Mouse (Mus musculus) MEL (cell line): ENCODE results near the gene Fbxl21. TPM values are rescaled to one million over a fixed set of nuclear protein-coding genes. Genes with fewer than 3 reads are reported as not detected.
A peak's percentile ranks its signal among the peaks of the same experiment; 100 is the strongest.

ENCODE experiments used
- DNase-seq: peaks from one replicate; pipeline ENCODE4 v3.0.0; 2011; ENCODE audit warnings: low read depth, low spot score
- H3K27ac ChIP-seq: 2 replicates; pipeline ENCODE4 v1.5.1; 2012; ENCODE audit warnings: low read depth, mild to moderate bottlenecking, control low read depth, low read length, moderate library complexity; ENCODE audit not compliant: control insufficient read depth
- H3K27me3 ChIP-seq, 2 experiments: fragments of 150-350 bp in 1 of 2; sonication (generic) in 1 of 2; 2 replicates each; pipeline ENCODE4 v1.6.1; 2012; ENCODE audit warnings: low read length in 2 of 2, mild to moderate bottlenecking in 2 of 2, improper control_type of control experiment in 1 of 2, moderate library complexity in 1 of 2; ENCODE audit not compliant: insufficient read depth in 2 of 2, control insufficient read depth in 1 of 2
- H3K36me3 ChIP-seq, 2 experiments: 2 replicates each; pipeline ENCODE4 v1.6.1; 2012 to 2014; ENCODE audit warnings: low read length in 2 of 2, improper control_type of control experiment in 1 of 2, inconsistent platforms in 1 of 2, mild to moderate bottlenecking in 1 of 2; ENCODE audit not compliant: insufficient read depth in 2 of 2, control insufficient read depth in 1 of 2
- H3K4me1 ChIP-seq, 2 experiments: fragments of 150-350 bp in 1 of 2; sonication (generic) in 1 of 2; 2 replicates each; pipeline ENCODE4 v1.6.1; 2012; ENCODE audit warnings: low read length in 2 of 2, improper control_type of control experiment in 1 of 2, mild to moderate bottlenecking in 1 of 2; ENCODE audit not compliant: insufficient read depth in 2 of 2, control insufficient read depth in 1 of 2
- H3K4me3 ChIP-seq, 2 experiments: fragments of 150-350 bp in 1 of 2; sonication (generic) in 1 of 2; 2 replicates each; pipeline ENCODE4 v1.5.1; 2012; ENCODE audit warnings: low read depth in 2 of 2, low read length in 2 of 2, mild to moderate bottlenecking in 2 of 2, moderate library complexity in 2 of 2, control low read depth in 1 of 2, improper control_type of control experiment in 1 of 2; ENCODE audit not compliant: control insufficient read depth in 1 of 2, insufficient read depth in 1 of 2
- H3K79me2 ChIP-seq: 2 replicates; pipeline ENCODE4 v1.6.1; 2012; ENCODE audit warnings: mild to moderate bottlenecking, low read length, moderate library complexity; ENCODE audit not compliant: control insufficient read depth, poor library complexity, insufficient read depth
- H3K9ac ChIP-seq: 2 replicates; pipeline ENCODE4 v1.6.1; 2012; ENCODE audit warnings: low read depth, mild to moderate bottlenecking, control low read depth, low read length, moderate library complexity; ENCODE audit not compliant: control insufficient read depth, poor library complexity, severe bottlenecking
- H3K9me3 ChIP-seq: fragments of 150-350 bp; sonication (generic); replicated peaks from 2 replicates; pipeline ENCODE4 v1.6.1; 2012; ENCODE audit warnings: mild to moderate bottlenecking, low read length, improper control_type of control experiment, moderate library complexity; ENCODE audit not compliant: insufficient read depth
- CHD1 ChIP-seq: IDR thresholded peaks from 2 replicates; pipeline ENCODE4 v1.6.1; 2012; ENCODE audit warnings: low read depth, mild to moderate bottlenecking, inconsistent platforms, low read length, improper control_type of control experiment
- CTCF ChIP-seq, 3 experiments: IDR thresholded peaks in 2 of 3; conservative IDR thresholded peaks in 1 of 3; 2 replicates each; pipeline ENCODE4 v1.5.1; 2011 to 2012; ENCODE audit warnings: low read length in 3 of 3, low read depth in 2 of 3, mild to moderate bottlenecking in 2 of 3, improper control_type of control experiment in 1 of 3, inconsistent platforms in 1 of 3, mixed read lengths in 1 of 3, moderate library complexity in 1 of 3; ENCODE audit not compliant: control insufficient read depth in 1 of 3, insufficient read depth in 1 of 3, poor library complexity in 1 of 3, severe bottlenecking in 1 of 3
- GATA1 ChIP-seq: IDR thresholded peaks from 2 replicates; pipeline ENCODE4 v1.6.1; 2011; ENCODE audit warnings: low read depth, low read length, improper control_type of control experiment
- JUND ChIP-seq: IDR thresholded peaks from 2 replicates; pipeline ENCODE4 v1.6.1; 2011; ENCODE audit warnings: low read depth, mild to moderate bottlenecking, improper control_type of control experiment, low read length
- MAX ChIP-seq: IDR thresholded peaks from 2 replicates; pipeline ENCODE4 v1.6.1; 2011; ENCODE audit warnings: low read length, improper control_type of control experiment
- NRF1 ChIP-seq: IDR thresholded peaks from 2 replicates; pipeline ENCODE4 v1.6.1; 2014; ENCODE audit warnings: low read depth, mild to moderate bottlenecking, inconsistent platforms, low read length, improper control_type of control experiment, moderate library complexity; ENCODE audit not compliant: poor library complexity, insufficient read depth, severe bottlenecking
- POLR2A ChIP-seq, 2 experiments: IDR thresholded peaks; 2 replicates each; pipeline ENCODE4 v1.6.1; 2011 to 2012; ENCODE audit warnings: low read length in 2 of 2, mild to moderate bottlenecking in 2 of 2, control low read depth in 1 of 2, improper control_type of control experiment in 1 of 2, low read depth in 1 of 2, moderate library complexity in 1 of 2; ENCODE audit not compliant: control insufficient read depth in 1 of 2, insufficient read depth in 1 of 2, poor library complexity in 1 of 2
- RAD21 ChIP-seq: IDR thresholded peaks from 2 replicates; pipeline ENCODE4 v1.6.1; 2011; ENCODE audit warnings: mild to moderate bottlenecking, low read depth, low read length, improper control_type of control experiment
- RCOR1 ChIP-seq: IDR thresholded peaks from 2 replicates; pipeline ENCODE4 v1.6.1; 2012; ENCODE audit warnings: low read depth, mild to moderate bottlenecking, inconsistent platforms, low read length, improper control_type of control experiment
- SMC3 ChIP-seq: IDR thresholded peaks from 2 replicates; pipeline ENCODE4 v1.6.1; 2011; ENCODE audit warnings: low read depth, low read length, improper control_type of control experiment
- TBP ChIP-seq: IDR thresholded peaks from 2 replicates; pipeline ENCODE4 v1.8.0; 2011; ENCODE audit warnings: low read depth, low read length, improper control_type of control experiment
- UBTF ChIP-seq: IDR thresholded peaks from 2 replicates; pipeline ENCODE4 v1.6.1; 2012; ENCODE audit warnings: low read depth, mild to moderate bottlenecking, inconsistent platforms, low read length, improper control_type of control experiment, moderate library complexity, borderline replicate concordance; ENCODE audit not compliant: insufficient read depth
- USF1 ChIP-seq: IDR thresholded peaks from 2 replicates; pipeline ENCODE4 v1.6.1; 2014; ENCODE audit warnings: low read depth, mild to moderate bottlenecking, inconsistent platforms, low read length, improper control_type of control experiment, moderate library complexity
- ZC3H11A ChIP-seq: IDR thresholded peaks from 2 replicates; pipeline ENCODE4 v1.6.1; 2012; ENCODE audit warnings: low read depth, mild to moderate bottlenecking, inconsistent platforms, low read length, improper control_type of control experiment
- polyA plus RNA-seq, 2 experiments: library from polyadenylated mRNA; stranded (reverse) in 1 of 2; unstranded in 1 of 2; fragments of >175 nt in 1 of 2; fragments of >200 nt in 1 of 2; gene quantifications; 2 replicates each; pipeline versions ENCODE4 v1.2.1 to v1.2.4; 2012; ENCODE audit warnings: low replicate concordance in 2 of 2, low read depth in 1 of 2; ENCODE audit not compliant: insufficient read length in 2 of 2, insufficient read depth in 1 of 2, missing spikeins in 1 of 2
- total RNA-seq: library from RNA; depleted of rRNA; stranded (reverse); fragments of 300-350 nt; gene quantifications from 2 replicates; pipeline ENCODE4 v1.2.3, GENCODE M21; 2012; rRNA removed

The Fbxl21 gene
- total RNA-seq (not detected in 2 replicates), polyA plus RNA-seq (not detected)

- Histone ChIP-seq H3K4me1 (no peaks in the 10 kb centered on the region), H3K4me3 (no peak within 1 kb of the TSS), H3K27ac (no peak within 1 kb of the TSS), H3K27me3 (no peaks in the 10 kb centered on the region), H3K79me2 (no peaks in the 10 kb centered on the region), H3K9me3 (no peaks in the 10 kb centered on the region), H3K36me3 (no peaks in the 10 kb centered on the region), H3K9ac (no peak within 1 kb of the TSS)
- no peak for DNase-seq
- TF ChIP-seq TBP (no peak), UBTF (no peak), JUND (no peak), NRF1 (no peak)
Measured at GRCm38 (mm10) chr13:56522081-56522820, at the start of gene Fbxl21. Gene Fbxl21 (plus strand): TSS chr13:56522472.

GRCm38 (mm10) chr13:56472661-56473060, 49.6 kb upstream of the Fbxl21 start:
- no peak for DNase-seq
- H3K9ac ChIP-seq: no peak overlapping the region
- H3K9me3 ChIP-seq: no peaks in the 10 kb centered on the region
- TF ChIP-seq GATA1 (no peak), CHD1 (no peak), RCOR1 (no peak), MAX (no peak), POLR2A (IDR thresholded peaks at IDR 0.05; ENCODE audit: control insufficient read depth in 1 of 2, insufficient read depth in 1 of 2, low read depth in 1 of 2, low read length in 2 of 2, poor library complexity in 1 of 2) (no peak)
- no peaks in the 10 kb centered on the region for H3K79me2 ChIP-seq
- no peaks in the 10 kb centered on the region for H3K27me3 ChIP-seq
- H3K36me3 ChIP-seq: no peaks in the 10 kb centered on the region
- no peak overlapping the region for H3K4me3 ChIP-seq
- H3K27ac ChIP-seq: no peak overlapping the region
- H3K4me1 ChIP-seq: no peaks in the 10 kb centered on the region

- H3K9ac ChIP-seq: no peak overlapping the region
- H3K79me2 ChIP-seq: no peaks in the 10 kb centered on the region
- no peaks in the 10 kb centered on the region for H3K36me3 ChIP-seq
- TF ChIP-seq JUND: no peak
- TF ChIP-seq RAD21: peak; percentile 60
- TF ChIP-seq USF1: no peak
- TF ChIP-seq SMC3: peak; percentile 48
- peak; percentile 24; the same call in 1 of the 2 replicates for TF ChIP-seq ZC3H11A
- TF ChIP-seq CTCF (IDR thresholded peaks at IDR 0.05 in 2 of 3, conservative IDR thresholded peaks at IDR 0.05 in 1 of 3; ENCODE audit: control insufficient read depth in 1 of 3, insufficient read depth in 1 of 3, low read depth in 2 of 3, low read length in 3 of 3, poor library complexity in 1 of 3, severe bottlenecking in 1 of 3): peak; percentile 28 to 52 (median 28); a peak in 5 of 6 replicates
- TF ChIP-seq, all 39 proteins: peak for 4
- H3K4me3 ChIP-seq: no peak overlapping the region
- no peaks in the 10 kb centered on the region for H3K27me3 ChIP-seq
- no peaks in the 10 kb centered on the region for H3K4me1 ChIP-seq
- no peaks in the 10 kb centered on the region for H3K9me3 ChIP-seq
- peak; percentile 22 for DNase-seq
- H3K27ac ChIP-seq: no peak overlapping the region
Measured at GRCm38 (mm10) chr13:56475363-56475762, 46.9 kb upstream of the Fbxl21 start.
